Mouse (Mus musculus) myocyte (in vitro differentiated cells): ENCODE measurements around the gene Acbd7. TPM values are rescaled to one million over a fixed set of nuclear protein-coding genes. Genes with fewer than 3 reads are reported as not detected.

ENCODE experiments used
- H3K27me3 ChIP-seq: one replicate; pipeline ENCODE4 v1.6.1; 2011; ENCODE audit not compliant: control insufficient read depth, insufficient read depth, insufficient read length
- H3K36me3 ChIP-seq: one replicate; pipeline ENCODE4 v1.6.1; 2011; ENCODE audit not compliant: control insufficient read depth, insufficient read depth
- H3K4me2 ChIP-seq: one replicate; pipeline ENCODE4 v1.6.1; 2011; ENCODE audit warnings: low read depth, control low read depth
- H3K4me3 ChIP-seq: one replicate; pipeline ENCODE4 v1.5.1; 2011; ENCODE audit warnings: mild to moderate bottlenecking, control low read depth, moderate library complexity
- H3K79me2 ChIP-seq: one replicate; pipeline ENCODE4 v1.6.1; 2011; ENCODE audit not compliant: control insufficient read depth, insufficient read depth
- H3ac ChIP-seq: one replicate; pipeline ENCODE4 v1.6.1; 2011; ENCODE audit not compliant: control insufficient read depth, insufficient read length
- CEBPB ChIP-seq: IDR thresholded peaks from 2 replicates; pipeline ENCODE4 v1.6.1; 2011; ENCODE audit warnings: mild to moderate bottlenecking, moderate library complexity; ENCODE audit not compliant: poor library complexity, insufficient read depth, severe bottlenecking
- E2F4 ChIP-seq: IDR thresholded peaks from one replicate; pipeline ENCODE4 v1.6.1; 2011; ENCODE audit warnings: mild to moderate bottlenecking, control low read depth, moderate library complexity; ENCODE audit not compliant: insufficient read depth
- MAX ChIP-seq: IDR thresholded peaks from one replicate; pipeline ENCODE4 v1.6.1; 2011; ENCODE audit warnings: low read depth, mild to moderate bottlenecking, control low read depth
- MYOD1 ChIP-seq, 3 experiments: IDR thresholded peaks; one replicate each; pipeline ENCODE4 v1.6.1; 2011; ENCODE audit warnings: control low read depth in 2 of 3, low read depth in 2 of 3, mild to moderate bottlenecking in 2 of 3, moderate library complexity in 1 of 3; ENCODE audit not compliant: insufficient read length in 2 of 3, control insufficient read depth in 1 of 3
- MYOG ChIP-seq, 3 experiments: IDR thresholded peaks; one replicate each; pipeline ENCODE4 v1.6.1; 2011; ENCODE audit warnings: control low read depth in 2 of 3, low read depth in 2 of 3, mild to moderate bottlenecking in 2 of 3; ENCODE audit not compliant: insufficient read length in 2 of 3, control insufficient read depth in 1 of 3, insufficient read depth in 1 of 3
- POLR2A ChIP-seq: IDR thresholded peaks from one replicate; pipeline ENCODE4 v1.6.1; 2011; ENCODE audit warnings: low read depth, mild to moderate bottlenecking, control low read depth, moderate library complexity; ENCODE audit not compliant: insufficient read length
- POLR2AphosphoS2 ChIP-seq: IDR thresholded peaks from one replicate; pipeline ENCODE4 v1.6.1; 2011; ENCODE audit warnings: low read depth, control low read depth; ENCODE audit not compliant: insufficient read length
- REST ChIP-seq: IDR thresholded peaks from one replicate; pipeline ENCODE4 v1.6.1; 2011; ENCODE audit warnings: mild to moderate bottlenecking, control low read depth, moderate library complexity; ENCODE audit not compliant: insufficient read depth, insufficient read length
- SRF ChIP-seq: IDR thresholded peaks from one replicate; pipeline ENCODE4 v1.6.1; 2011; ENCODE audit warnings: low read depth; ENCODE audit not compliant: control insufficient read depth, insufficient read length
- TCF12 ChIP-seq: IDR thresholded peaks from one replicate; pipeline ENCODE4 v1.6.1; 2011; ENCODE audit warnings: mild to moderate bottlenecking, control low read depth; ENCODE audit not compliant: poor library complexity, insufficient read depth, severe bottlenecking
- TCF3 ChIP-seq: IDR thresholded peaks from one replicate; pipeline ENCODE4 v1.6.1; 2011; ENCODE audit warnings: low read depth, control low read depth; ENCODE audit not compliant: insufficient read length
- USF1 ChIP-seq: IDR thresholded peaks from one replicate; pipeline ENCODE4 v1.6.1; 2011; ENCODE audit warnings: low read depth, mild to moderate bottlenecking, control low read depth, moderate library complexity
- polyA plus RNA-seq: library from polyadenylated mRNA; unstranded; fragments of >200 nt; fragmentation: generic; extraction: Trizol; gene quantifications from one replicate; pipeline ENCODE4 v1.2.1, GENCODE M21; 2012; ENCODE audit warnings: missing spikeins

Acbd7 gene
- 0.10 TPM for polyA plus RNA-seq

DNA sequence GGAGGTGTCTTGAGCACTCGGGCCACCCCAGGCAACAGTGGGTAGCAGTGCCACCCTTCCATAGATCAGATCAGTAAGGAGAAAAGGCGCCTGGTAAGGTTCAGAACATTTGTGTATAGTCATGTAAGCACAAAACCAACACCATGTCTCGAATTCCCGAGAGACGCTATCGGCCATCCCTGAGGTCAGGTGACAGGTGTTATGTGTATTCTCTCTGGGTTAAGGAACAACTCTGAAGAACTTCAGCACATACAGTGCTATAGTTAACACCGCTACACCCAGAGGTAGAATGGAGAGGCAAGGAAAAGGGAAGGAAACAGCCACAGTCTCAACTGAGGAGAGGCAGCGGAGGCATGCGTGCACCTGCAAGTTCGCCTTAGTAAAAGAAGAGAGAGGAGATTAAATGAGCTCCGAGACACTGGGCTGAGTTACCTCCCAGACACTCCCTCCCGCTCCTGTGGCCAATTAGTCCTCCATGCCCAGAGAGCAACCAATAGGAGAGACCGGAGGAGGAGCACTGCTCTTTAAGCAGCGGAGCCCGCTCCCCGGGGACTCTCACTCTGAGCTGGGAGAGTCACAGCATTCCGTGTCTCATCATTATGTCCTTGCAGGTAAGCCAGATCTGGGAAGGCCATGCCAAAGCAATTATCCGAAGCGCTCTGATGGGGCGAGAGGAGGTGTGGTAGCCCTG, at the start of gene Acbd7:
Gene Acbd7, plus strand, starts transcription at position 558 of the 691 bp plus-strand sequence.
- no peaks in the 10 kb centered on the region for H3K36me3 ChIP-seq
- peak within 1 kb of the TSS; percentile 87 for H3K4me2 ChIP-seq
- H3K79me2 ChIP-seq = peaks cover 15% of the 10 kb centered on the region
- H3K27me3 ChIP-seq = peaks cover 21% of the 10 kb centered on the region
- no peak within 1 kb of the TSS for H3K4me3 ChIP-seq
- H3ac ChIP-seq = no peak within 1 kb of the TSS
- no peak for TF ChIP-seq SRF
- TF ChIP-seq POLR2AphosphoS2 = no peak
- no peak for TF ChIP-seq MYOG (IDR thresholded peaks at IDR 0.05; ENCODE audit: control insufficient read depth in 1 of 3, insufficient read depth in 1 of 3, insufficient read length in 2 of 3, low read depth in 2 of 3)
- TF ChIP-seq REST = no peak
- no peak for TF ChIP-seq TCF3
- TF ChIP-seq TCF12 = no peak

DNA sequence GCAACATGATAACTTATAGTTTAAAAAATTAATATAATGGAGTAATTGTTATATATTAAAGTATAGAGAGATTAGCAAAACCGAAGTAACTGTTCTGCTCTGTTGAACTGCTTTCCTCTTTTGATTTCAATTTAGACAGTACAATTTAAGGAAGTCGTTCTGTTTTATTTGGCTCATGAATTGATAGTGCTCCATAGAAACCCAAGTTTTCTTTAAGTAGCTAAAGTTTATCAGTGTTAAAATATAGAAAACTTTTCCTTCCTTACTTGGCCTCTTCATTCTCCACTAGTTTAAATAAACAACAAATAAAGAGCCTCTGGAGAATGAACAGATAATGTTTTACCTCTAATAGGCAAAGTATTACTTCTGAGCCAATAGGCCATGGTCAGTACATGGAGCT, 49.7 kb upstream of the Acbd7 start:
- Histone ChIP-seq H3K4me2 (no peak overlapping the region), H3K27me3 (no peaks in the 10 kb centered on the region), H3K36me3 (no peaks in the 10 kb centered on the region), H3ac (no peak overlapping the region), H3K4me3 (peak overlapping the region; percentile 79), H3K79me2 (peaks cover 63% of the 10 kb centered on the region)
- TF ChIP-seq USF1 (no peak), POLR2A (no peak), TCF12 (no peak), TCF3 (no peak), MYOD1 (IDR thresholded peaks at IDR 0.05; ENCODE audit: control insufficient read depth in 1 of 3, insufficient read length in 2 of 3, low read depth in 2 of 3) (no peak), MAX (no peak), SRF (no peak), E2F4 (no peak), REST (no peak), MYOG (IDR thresholded peaks at IDR 0.05; ENCODE audit: control insufficient read depth in 1 of 3, insufficient read depth in 1 of 3, insufficient read length in 2 of 3, low read depth in 2 of 3) (no peak)

DNA sequence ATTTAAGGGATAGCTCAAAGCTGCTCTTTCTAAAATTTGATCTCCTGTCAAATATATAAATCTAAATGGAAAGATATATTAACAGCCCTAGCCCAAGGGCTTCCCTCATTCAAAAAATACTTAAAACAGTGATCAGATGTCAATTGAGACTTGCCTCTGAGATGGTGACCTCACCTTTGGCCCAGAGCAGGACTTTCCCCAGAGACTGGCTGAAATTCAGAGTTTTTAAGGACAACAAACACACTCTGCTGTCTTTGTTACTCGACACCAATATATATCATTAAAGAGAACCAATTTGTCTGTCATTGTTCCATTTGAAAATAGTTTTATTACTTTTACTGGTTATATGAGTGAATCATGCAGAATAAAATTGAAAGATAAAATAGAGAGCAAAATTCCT, 46.4 kb upstream of the Acbd7 start:
- no peak overlapping the region for H3K4me3 ChIP-seq
- H3ac ChIP-seq = no peak overlapping the region
- H3K79me2 ChIP-seq = peaks cover 97% of the 10 kb centered on the region
- H3K4me2 ChIP-seq = no peak overlapping the region
- no peaks in the 10 kb centered on the region for H3K27me3 ChIP-seq
- no peaks in the 10 kb centered on the region for H3K36me3 ChIP-seq
- TF ChIP-seq CEBPB (no peak), SRF (no peak), MYOD1 (IDR thresholded peaks at IDR 0.05; ENCODE audit: control insufficient read depth in 1 of 3, insufficient read length in 2 of 3, low read depth in 2 of 3) (no peak), POLR2A (no peak), TCF12 (no peak), USF1 (no peak), MAX (no peak), POLR2AphosphoS2 (no peak), E2F4 (no peak), MYOG (IDR thresholded peaks at IDR 0.05; ENCODE audit: control insufficient read depth in 1 of 3, insufficient read depth in 1 of 3, insufficient read length in 2 of 3, low read depth in 2 of 3) (no peak), REST (no peak), TCF3 (no peak)

DNA sequence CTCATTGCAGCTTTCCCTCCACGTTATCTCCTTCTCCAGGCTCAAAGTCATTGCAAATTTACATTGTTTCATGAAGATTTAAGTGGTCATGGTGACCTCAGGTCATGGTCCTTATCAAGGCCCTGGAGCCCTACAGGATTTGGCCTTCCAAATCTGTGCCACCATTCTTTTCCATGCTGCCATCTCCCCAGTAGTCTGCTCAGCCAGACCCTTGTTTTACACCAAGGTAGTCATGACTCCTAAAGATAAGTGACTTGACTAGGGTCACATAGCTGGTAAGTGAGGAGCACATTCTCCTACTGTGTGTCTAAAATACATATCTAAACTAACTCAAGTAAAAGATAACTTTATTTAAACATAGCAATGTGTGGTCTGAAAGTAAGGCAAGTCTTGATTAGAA, 43.8 kb upstream of the Acbd7 start:
- Histone ChIP-seq H3K4me3 (no peak overlapping the region), H3K36me3 (no peaks in the 10 kb centered on the region), H3ac (no peak overlapping the region), H3K4me2 (no peak overlapping the region), H3K27me3 (no peaks in the 10 kb centered on the region), H3K79me2 (peaks cover 99% of the 10 kb centered on the region)
- TF ChIP-seq MYOG (IDR thresholded peaks at IDR 0.05; ENCODE audit: control insufficient read depth in 1 of 3, insufficient read depth in 1 of 3, insufficient read length in 2 of 3, low read depth in 2 of 3) (no peak), MYOD1 (IDR thresholded peaks at IDR 0.05; ENCODE audit: control insufficient read depth in 1 of 3, insufficient read length in 2 of 3, low read depth in 2 of 3) (no peak), MAX (no peak), E2F4 (no peak), USF1 (no peak), TCF12 (no peak), REST (no peak)

DNA sequence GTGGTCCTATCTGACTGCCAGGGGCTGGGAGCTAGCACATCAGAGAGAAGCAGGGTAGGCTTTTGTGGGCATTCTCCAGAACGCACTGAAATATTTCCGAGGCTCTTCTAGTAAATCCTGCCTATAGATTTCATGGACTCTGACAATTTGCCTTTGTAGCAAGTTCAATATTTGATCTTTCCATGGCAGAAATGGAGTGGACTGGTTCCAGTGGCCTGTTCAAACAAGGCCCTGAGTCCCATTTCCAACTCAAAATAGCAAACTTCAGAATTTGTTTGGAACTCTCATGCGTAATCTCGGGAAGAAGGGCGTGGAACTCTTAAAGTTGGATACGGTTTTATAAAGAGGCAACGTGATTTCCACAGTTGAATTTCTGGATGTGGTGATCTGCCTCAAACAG, 40.1 kb upstream of the Acbd7 start:
- H3K27me3 ChIP-seq = no peaks in the 10 kb centered on the region
- no peak overlapping the region for H3ac ChIP-seq
- H3K4me2 ChIP-seq = no peak overlapping the region
- H3K4me3 ChIP-seq = no peak overlapping the region
- no peaks in the 10 kb centered on the region for H3K36me3 ChIP-seq
- TF ChIP-seq TCF12 (no peak), REST (no peak), USF1 (no peak), CEBPB (no peak), MYOG (IDR thresholded peaks at IDR 0.05; ENCODE audit: control insufficient read depth in 1 of 3, insufficient read depth in 1 of 3, insufficient read length in 2 of 3, low read depth in 2 of 3) (no peak), MYOD1 (IDR thresholded peaks at IDR 0.05; ENCODE audit: control insufficient read depth in 1 of 3, insufficient read length in 2 of 3, low read depth in 2 of 3) (no peak), TCF3 (no peak), POLR2AphosphoS2 (no peak), POLR2A (no peak), E2F4 (no peak), SRF (no peak), MAX (no peak)
- H3K79me2 ChIP-seq = peaks cover 100% of the 10 kb centered on the region
